Mouse (Mus musculus) monocyte, adult 59 days (primary cell): ENCODE results near the gene Lexm. TPM values are rescaled to one million over a fixed set of nuclear protein-coding genes. Genes with fewer than 3 reads are reported as not detected.

Experiments used
- total RNA-seq, 2 experiments: library from RNA; stranded (reverse); gene quantifications; one replicate each; pipeline ENCODE4 v1.2.4; 2023

The Lexm gene
- not detected for total RNA-seq

DNA sequence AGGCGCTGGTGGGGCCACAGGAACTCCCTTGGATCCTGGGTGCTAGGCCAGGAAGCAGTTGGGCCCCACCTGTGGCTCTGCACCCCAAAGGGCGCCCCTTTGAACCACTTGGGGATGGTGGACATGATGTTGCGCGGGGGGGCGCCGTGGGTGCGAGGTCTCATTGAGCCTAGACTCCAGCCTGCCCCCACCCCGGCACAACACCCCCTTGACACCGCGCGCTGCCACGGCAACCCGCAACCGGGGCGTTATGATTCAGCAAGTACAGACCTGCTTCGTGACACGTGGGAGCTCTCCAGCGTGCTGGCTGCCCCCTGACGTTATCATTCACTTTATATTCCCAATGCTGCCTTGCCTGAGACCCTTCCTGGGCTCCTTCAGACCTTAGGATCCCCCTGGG is at the start of gene Lexm:
Lexm (minus strand) TSS at position 186 of the 400 bp plus-strand sequence.

DNA sequence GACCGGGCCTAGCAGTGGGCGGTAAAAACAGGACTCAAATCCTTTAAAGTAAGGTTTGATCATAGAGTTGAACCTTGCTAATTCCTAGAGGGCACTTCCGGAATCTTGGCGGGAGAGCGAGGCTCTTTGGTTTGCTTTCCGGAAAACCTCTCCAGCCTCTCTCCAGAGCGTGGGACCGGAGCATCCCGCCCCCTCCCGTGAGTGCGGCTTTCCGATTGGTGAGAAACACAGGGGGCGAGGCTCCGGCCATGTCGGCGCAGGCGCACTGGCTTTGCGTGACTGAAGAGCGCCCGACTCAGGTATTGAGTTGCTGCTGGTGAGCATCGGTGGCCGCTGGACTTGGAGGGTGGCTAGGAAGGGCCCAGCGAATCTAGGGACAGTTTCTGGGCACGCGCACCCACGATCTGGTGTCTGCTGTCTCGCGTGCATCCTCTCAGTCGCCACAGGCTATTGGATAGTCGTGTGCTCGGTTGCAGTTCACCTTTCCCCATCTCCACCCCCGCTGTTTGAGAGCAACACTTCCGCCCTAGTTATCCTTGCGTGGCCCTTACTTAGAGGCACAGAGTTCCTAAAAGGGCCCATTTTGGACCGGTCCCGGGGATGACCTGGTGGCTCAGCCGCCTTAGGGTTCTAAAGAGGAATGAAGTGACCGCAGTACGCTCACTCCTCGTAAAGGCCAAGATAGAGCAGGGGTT is 33.9 kb upstream of the Lexm start, which contains the start of gene Pars2:
Pars2 (plus strand) TSS at position 237 of the 695 bp plus-strand sequence.

DNA sequence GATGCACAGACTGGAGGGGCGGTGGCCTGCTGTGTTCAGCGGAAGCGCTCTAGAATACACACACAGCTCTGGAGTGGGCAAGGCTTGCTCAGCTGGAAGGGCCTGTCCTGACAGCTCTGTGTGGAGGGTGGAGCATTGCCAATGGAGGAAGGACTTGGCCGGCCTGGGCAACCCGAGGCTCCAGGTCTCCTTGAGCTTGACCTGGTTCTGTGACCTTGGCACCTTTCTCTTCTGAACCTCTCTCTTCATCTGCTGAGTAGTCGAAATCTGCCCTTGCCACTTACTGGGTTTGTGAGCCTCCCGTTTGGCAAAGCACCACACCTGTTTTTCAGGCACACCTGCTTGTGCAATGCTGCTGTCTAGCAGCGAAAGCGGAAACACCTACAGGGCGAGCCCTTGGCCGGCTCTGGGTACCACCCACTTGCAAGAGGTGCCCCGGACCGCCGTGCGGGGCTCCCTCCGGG is 5.0 kb upstream of the Lexm start, which contains the start of gene Ttc22:
Ttc22 (plus strand) TSS at position 403 of the 464 bp plus-strand sequence.

GRCm38 (mm10) chr4:106560846-106561781 is 55.9 kb downstream of the Lexm start, which contains the start of gene Dhcr24:
Gene Dhcr24 (plus strand): TSS chr4:106561038.

Other genes with a start within 250 kb of the Lexm start
- gene Pcsk9, start 152.9 kb downstream of the Lexm start, total RNA-seq, result not detected
- not detected for gene Bsnd, start 125.0 kb downstream of the Lexm start, total RNA-seq
- 10 to 100 TPM; 12.2 to 13.2 TPM for gene Dhcr24, start 56.2 kb downstream of the Lexm start, total RNA-seq
- not detected for gene Ttc22, start 5.2 kb upstream of the Lexm start, total RNA-seq
- gene Pars2, start 33.8 kb upstream of the Lexm start, total RNA-seq, result 1 to 10 TPM; 2.8 to 2.9 TPM
- gene Ttc4, start 61.7 kb upstream of the Lexm start, total RNA-seq, result 10 to 100 TPM; 22.7 to 26.6 TPM
- gene Mroh7, start 113.7 kb upstream of the Lexm start, total RNA-seq, result under 1 TPM; 0.36 to 0.50 TPM
- gene Fam151a, start 116.6 kb upstream of the Lexm start, total RNA-seq, result not detected
- 10 to 100 TPM; 22.6 to 23.0 TPM for gene Acot11, start 187.8 kb upstream of the Lexm start, total RNA-seq